Mouse (Mus musculus) CH12.LX (cell line): ENCODE data around the gene Tmem45a. TPM values are rescaled to one million over a fixed set of nuclear protein-coding genes. Genes with fewer than 3 reads are reported as not detected.

Experiments
- DNase-seq: peaks from one replicate; pipeline ENCODE4 v3.0.0-alpha.2; 2013; ENCODE audit errors: extremely low read depth
- H3K27ac ChIP-seq: 2 replicates; pipeline ENCODE4 v1.5.1; 2012; ENCODE audit warnings: low read depth, mild to moderate bottlenecking, control low read depth, moderate library complexity; ENCODE audit not compliant: insufficient read depth
- H3K27me3 ChIP-seq: replicated peaks from 2 replicates; pipeline ENCODE3; 2012; ENCODE audit warnings: inconsistent platforms
- H3K36me3 ChIP-seq, 2 experiments: replicated peaks in 1 of 2; 2 replicates each; pipeline versions ENCODE3 to v1.6.1; 2012; ENCODE audit warnings: inconsistent platforms in 1 of 2, low read length in 1 of 2, mild to moderate bottlenecking in 1 of 2, mixed read lengths in 1 of 2, moderate library complexity in 1 of 2; ENCODE audit not compliant: control insufficient read depth in 1 of 2, insufficient read depth in 1 of 2
- H3K4me1 ChIP-seq, 2 experiments: 2 replicates each; pipeline ENCODE4 v1.6.1; 2012; ENCODE audit warnings: inconsistent platforms in 1 of 2, moderate library complexity in 1 of 2; ENCODE audit not compliant: insufficient read depth in 2 of 2, control insufficient read depth in 1 of 2
- H3K4me2 ChIP-seq: 2 replicates; pipeline ENCODE4 v1.6.1; 2012; ENCODE audit warnings: low read depth, mild to moderate bottlenecking, control low read depth; ENCODE audit not compliant: poor library complexity, insufficient read depth, severe bottlenecking
- H3K4me3 ChIP-seq, 3 experiments: fragments of 150-350 bp in 1 of 3; sonication (generic) in 1 of 3; replicated peaks in 1 of 3; 2 replicates each; pipeline versions ENCODE3 to v1.5.1; 2011 to 2012; ENCODE audit warnings: low read depth in 2 of 3, low read length in 2 of 3, mild to moderate bottlenecking in 2 of 3, moderate library complexity in 2 of 3, control low read depth in 1 of 3, improper control_type of control experiment in 1 of 3, inconsistent platforms in 1 of 3, mixed read lengths in 1 of 3; ENCODE audit not compliant: poor library complexity in 1 of 3
- H3K79me2 ChIP-seq: replicated peaks from 2 replicates; pipeline ENCODE4 v1.6.1; 2012; ENCODE audit warnings: mild to moderate bottlenecking, moderate library complexity; ENCODE audit not compliant: control insufficient read depth, poor library complexity, insufficient read depth, severe bottlenecking; ENCODE audit errors: extremely low read depth
- H3K9ac ChIP-seq: 2 replicates; pipeline ENCODE4 v1.6.1; 2012; ENCODE audit warnings: low read depth, mild to moderate bottlenecking, control low read depth, moderate library complexity; ENCODE audit not compliant: insufficient read depth
- H3K9me3 ChIP-seq: replicated peaks from 2 replicates; pipeline ENCODE3; 2012; ENCODE audit warnings: low read length, inconsistent platforms, mixed read lengths
- BHLHE40 ChIP-seq: IDR thresholded peaks from 2 replicates; pipeline ENCODE4 v1.6.1; 2011; ENCODE audit warnings: mild to moderate bottlenecking, low read depth, low read length, improper control_type of control experiment
- CHD2 ChIP-seq: IDR thresholded peaks from 2 replicates; pipeline ENCODE4 v1.6.1; 2011; ENCODE audit warnings: low read length, improper control_type of control experiment
- CTCF ChIP-seq, 2 experiments: IDR thresholded peaks in 1 of 2; conservative IDR thresholded peaks in 1 of 2; 2 replicates each; pipeline ENCODE4 v1.5.1; 2011 to 2012; ENCODE audit warnings: low read depth in 2 of 2, low read length in 2 of 2, improper control_type of control experiment in 1 of 2, inconsistent platforms in 1 of 2, mild to moderate bottlenecking in 1 of 2, moderate library complexity in 1 of 2
- E2F4 ChIP-seq: IDR thresholded peaks from 2 replicates; pipeline ENCODE4 v1.6.1; 2011; ENCODE audit warnings: low read depth, low read length, improper control_type of control experiment; ENCODE audit not compliant: insufficient replicate concordance
- ELF1 ChIP-seq: IDR thresholded peaks from 2 replicates; pipeline ENCODE4 v1.6.1; 2014; ENCODE audit warnings: low read depth, mild to moderate bottlenecking, inconsistent platforms, low read length, improper control_type of control experiment
- JUND ChIP-seq: conservative IDR thresholded peaks from 2 replicates; pipeline ENCODE4 v1.6.1; 2011; ENCODE audit warnings: low read depth, low read length, improper control_type of control experiment
- KAT2A ChIP-seq: IDR thresholded peaks from 2 replicates; pipeline ENCODE4 v1.6.1; 2012; ENCODE audit warnings: low read length, improper control_type of control experiment, inconsistent platforms; ENCODE audit not compliant: insufficient replicate concordance
- MAZ ChIP-seq: IDR thresholded peaks from 2 replicates; pipeline ENCODE4 v1.6.1; 2012; ENCODE audit warnings: low read depth, mild to moderate bottlenecking, inconsistent platforms, low read length, improper control_type of control experiment, moderate library complexity
- MEF2A ChIP-seq: IDR thresholded peaks from 2 replicates; pipeline ENCODE4 v1.6.1; 2014; ENCODE audit warnings: low read depth, mild to moderate bottlenecking, inconsistent platforms, low read length, improper control_type of control experiment, borderline replicate concordance
- MXI1 ChIP-seq: IDR thresholded peaks from 2 replicates; pipeline ENCODE4 v1.6.1; 2011; ENCODE audit warnings: mild to moderate bottlenecking, low read depth, low read length, improper control_type of control experiment
- MYC ChIP-seq: IDR thresholded peaks from 2 replicates; pipeline ENCODE4 v1.6.1; 2011; ENCODE audit warnings: low read depth, mild to moderate bottlenecking, improper control_type of control experiment, low read length
- NELFE ChIP-seq: IDR thresholded peaks from 2 replicates; pipeline ENCODE4 v1.6.1; 2011; ENCODE audit warnings: low read depth, low read length, improper control_type of control experiment
- NRF1 ChIP-seq: IDR thresholded peaks from 2 replicates; pipeline ENCODE4 v1.6.1; 2014; ENCODE audit warnings: low read depth, mild to moderate bottlenecking, inconsistent platforms, low read length, improper control_type of control experiment, moderate library complexity
- POLR2A ChIP-seq: IDR thresholded peaks from 2 replicates; pipeline ENCODE4 v1.6.1; 2011; ENCODE audit warnings: low read depth, mild to moderate bottlenecking, improper control_type of control experiment, low read length
- POLR2AphosphoS2 ChIP-seq: IDR thresholded peaks from 2 replicates; pipeline ENCODE4 v1.6.1; 2011; ENCODE audit warnings: low read depth, low read length, improper control_type of control experiment
- RAD21 ChIP-seq: IDR thresholded peaks from 2 replicates; pipeline ENCODE4 v1.6.1; 2011; ENCODE audit warnings: low read depth, mild to moderate bottlenecking, low read length, improper control_type of control experiment, moderate library complexity
- SIN3A ChIP-seq: IDR thresholded peaks from 2 replicates; pipeline ENCODE4 v1.6.1; 2012; ENCODE audit warnings: low read length, improper control_type of control experiment, inconsistent platforms
- SMC3 ChIP-seq: IDR thresholded peaks from 2 replicates; pipeline ENCODE4 v1.6.1; 2011; ENCODE audit warnings: low read depth, low read length, improper control_type of control experiment
- USF1 ChIP-seq: IDR thresholded peaks from 2 replicates; pipeline ENCODE4 v1.6.1; 2014; ENCODE audit warnings: low read depth, mild to moderate bottlenecking, inconsistent platforms, low read length, improper control_type of control experiment
- USF2 ChIP-seq: conservative IDR thresholded peaks from 2 replicates; pipeline ENCODE4 v1.6.1; 2011; ENCODE audit warnings: low read depth, low read length, improper control_type of control experiment
- ZC3H11A ChIP-seq: IDR thresholded peaks from 2 replicates; pipeline ENCODE4 v1.6.1; 2012; ENCODE audit warnings: low read depth, mild to moderate bottlenecking, inconsistent platforms, low read length, improper control_type of control experiment
- ZKSCAN1 ChIP-seq: IDR thresholded peaks from 2 replicates; pipeline ENCODE4 v1.6.1; 2012; ENCODE audit warnings: low read depth, inconsistent platforms, low read length, improper control_type of control experiment, borderline replicate concordance
- dilution Hi-C: fragments of 300-500 bp; cut with MboI; formaldehyde crosslinking; loops from 2 replicates; pipeline ENCODE4 v1.14.3; 2020; ENCODE audit warnings: low sequenced_read_pairs; ENCODE audit not compliant: extremely low pct_unique_long_range_greater_than_20kb, extremely low pct_ligation_motif_present
- in situ Hi-C: fragments of 300-500 bp; cut with MboI; formaldehyde crosslinking; loops from 3 replicates; pipeline ENCODE4 v1.14.3; 2019; ENCODE audit warnings: low sequenced_read_pairs, low pct_ligation_motif_present, low pct_unique_long_range_greater_than_20kb, mixed read lengths
- polyA plus RNA-seq: library from polyadenylated mRNA; unstranded; fragments of >175 nt; gene quantifications from 2 replicates; pipeline ENCODE4 v1.2.1, GENCODE M21; 2012; ENCODE audit warnings: low read depth; ENCODE audit not compliant: insufficient read length
- total RNA-seq, 2 experiments: library from RNA; depleted of rRNA; stranded (reverse); fragments of 300-350 nt in 1 of 2; fragments of >200 nt in 1 of 2; gene quantifications; 2 replicates each; pipeline ENCODE4 v1.2.3; 2012 to 2014

Gene Tmem45a
- total and polyA plus RNA-seq, 3 experiments, result 26.9 to 105 (median 30.7) TPM

GRCm38 (mm10) chr16:56785943-56786342, 100.0 kb downstream of the Tmem45a start:
- no peak overlapping the region for H3K4me3 ChIP-seq
- H3K9ac ChIP-seq, result no peak overlapping the region
- no peak for TF ChIP-seq ZC3H11A
- TF ChIP-seq POLR2AphosphoS2, result no peak
- no peak for TF ChIP-seq MXI1
- TF ChIP-seq BHLHE40, result no peak
- TF ChIP-seq USF1, result no peak
- dilution Hi-C loops, result no loop called here
- no peak overlapping the region for H3K4me2 ChIP-seq
- peaks cover 2% of the 10 kb centered on the region for H3K9me3 ChIP-seq
- no peak overlapping the region for H3K27ac ChIP-seq
- H3K27me3 ChIP-seq, result no peaks in the 10 kb centered on the region
- no peaks in the 10 kb centered on the region for H3K4me1 ChIP-seq
- H3K79me2 ChIP-seq, result no peaks in the 10 kb centered on the region
- in situ Hi-C loops, result no loop called here
- H3K36me3 ChIP-seq, result no peaks in the 10 kb centered on the region
- no peak for DNase-seq

- TF ChIP-seq SIN3A (no peak), ELF1 (no peak), CTCF (conservative IDR thresholded peaks at IDR 0.05 in 1 of 2, IDR thresholded peaks at IDR 0.05 in 1 of 2; ENCODE audit: low read depth in 2 of 2, low read length in 2 of 2) (peak; percentile 82 to 98), E2F4 (no peak), ZC3H11A (peak; percentile 96), NRF1 (no peak), JUND (no peak), NELFE (no peak), CHD2 (no peak), MXI1 (no peak), KAT2A (no peak), ZKSCAN1 (no peak), RAD21 (peak; percentile 98), MYC (no peak), USF1 (no peak), MAZ (no peak), USF2 (no peak), POLR2A (no peak), MEF2A (no peak), SMC3 (peak; percentile 98)
- H3K9ac ChIP-seq, result no peak overlapping the region
- no peaks in the 10 kb centered on the region for H3K36me3 ChIP-seq
- no peaks in the 10 kb centered on the region for H3K4me1 ChIP-seq
- no peaks in the 10 kb centered on the region for H3K27me3 ChIP-seq
- H3K27ac ChIP-seq, result no peak overlapping the region
- in situ Hi-C loops, result loop anchor here (10.0 kb wide), 2 partner anchors 143 to 323 kb away; no protein-coding TSS in a partner anchor
- no peak overlapping the region for H3K4me3 ChIP-seq
- dilution Hi-C loops, result no loop called here
- DNase-seq, result peak; percentile 71
- H3K4me2 ChIP-seq, result no peak overlapping the region
- H3K9me3 ChIP-seq, result no peaks in the 10 kb centered on the region
- no peaks in the 10 kb centered on the region for H3K79me2 ChIP-seq
These were observed 114.5 kb downstream of the Tmem45a start for GRCm38 (mm10) chr16:56771163-56772105.

Other genes with a start within 250 kb of the Tmem45a start
- gene Tfg, start 168.7 kb downstream of the Tmem45a start, total RNA-seq (2012; rRNA removed), result 54.2 and 56.7 TPM in 2 replicates
- gene Tfg, start 168.7 kb downstream of the Tmem45a start, total RNA-seq (2014; rRNA removed), result 103 and 104 TPM in 2 replicates
- 84.1 and 132 TPM in 2 replicates for gene Tfg, start 168.7 kb downstream of the Tmem45a start, polyA plus RNA-seq
- 1.3 and 1.5 TPM in 2 replicates for gene Adgrg7, start 90.3 kb downstream of the Tmem45a start, total RNA-seq (2012; rRNA removed)
- gene Adgrg7, start 90.3 kb downstream of the Tmem45a start, total RNA-seq (2014; rRNA removed), result 0.14 and 0.20 TPM in 2 replicates
- gene Adgrg7, start 90.3 kb downstream of the Tmem45a start, polyA plus RNA-seq, result 0.15 and 0.29 TPM in 2 replicates
- gene Lnp1, start 41.9 kb upstream of the Tmem45a start, total RNA-seq (2012; rRNA removed), result not detected in 2 replicates
- gene Lnp1, start 41.9 kb upstream of the Tmem45a start, total RNA-seq (2014; rRNA removed), result not detected in 2 replicates
- gene Lnp1, start 41.9 kb upstream of the Tmem45a start, polyA plus RNA-seq, result not detected in 2 replicates
- not detected in 2 replicates for gene Tmem45a2, start 185.2 kb upstream of the Tmem45a start, total RNA-seq (2012; rRNA removed)
- gene Tmem45a2, start 185.2 kb upstream of the Tmem45a start, total RNA-seq (2014; rRNA removed), result not detected in 2 replicates
- gene Tmem45a2, start 185.2 kb upstream of the Tmem45a start, polyA plus RNA-seq, result not detected in 2 replicates
- gene Tomm70a, start 235.5 kb upstream of the Tmem45a start, total RNA-seq (2012; rRNA removed), result 112 and 127 TPM in 2 replicates
- gene Tomm70a, start 235.5 kb upstream of the Tmem45a start, total RNA-seq (2014; rRNA removed), result 194 and 216 TPM in 2 replicates
- 129 TPM in 2 replicates for gene Tomm70a, start 235.5 kb upstream of the Tmem45a start, polyA plus RNA-seq